Mouse (Mus musculus) ovary, adult 18-20 months (tissue): ENCODE data around the gene Zfp987.
"Not testable (repeated sequence)": the region's sequence is repeated elsewhere in the genome, so short reads cannot be mapped to it uniquely, and the experiment has no call there.

Experiments used
- DNase-seq: peaks from one replicate; pipeline ENCODE4 v3.0.0; 2022; ENCODE audit warnings: low spot score, mixed read lengths

Zfp987 gene

DNA sequence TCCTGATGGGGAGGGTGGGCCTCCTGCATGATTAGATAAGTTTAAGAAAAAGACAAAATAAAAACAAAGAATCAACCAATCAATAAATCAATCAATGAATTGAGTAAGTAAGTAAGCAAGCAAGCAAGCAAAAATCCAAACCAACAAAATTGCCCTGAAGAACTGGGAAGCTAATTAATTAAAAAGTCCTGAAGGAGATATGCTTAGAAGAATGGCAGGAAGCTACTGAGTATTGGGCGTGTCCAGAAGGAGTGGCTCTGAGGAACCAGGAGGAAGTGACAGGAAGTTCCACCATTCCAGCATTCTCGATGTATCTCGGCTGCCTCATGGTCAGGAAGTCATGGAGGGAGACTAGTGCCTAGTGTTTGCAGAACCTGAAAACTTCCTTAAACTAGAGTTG, at the start of gene Zfp987:
Gene Zfp987, plus strand, starts transcription at position 301 of the 400 bp plus-strand sequence.
- not testable (repeated sequence) for DNase-seq

DNA sequence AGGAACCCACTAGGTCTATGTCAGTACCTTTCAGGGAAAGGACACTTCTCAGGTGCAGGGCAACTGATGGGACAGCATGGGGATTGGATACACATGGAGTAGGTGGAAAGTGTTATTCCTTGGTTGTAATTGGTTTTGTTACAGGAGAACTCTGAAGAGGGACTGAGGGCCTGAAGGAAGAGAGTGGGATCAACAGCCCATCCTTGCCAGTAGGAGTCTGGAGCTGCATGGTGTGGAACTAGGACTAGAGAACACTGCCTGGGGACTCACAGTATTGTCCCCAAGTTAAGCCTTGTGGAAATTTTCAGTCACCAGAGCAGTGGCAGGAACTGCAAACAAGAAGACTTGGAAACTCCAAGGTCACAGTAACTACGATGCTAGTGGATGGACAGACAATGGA, 44.6 kb upstream of the Zfp987 start:
- DNase-seq, result not testable (repeated sequence)

DNA sequence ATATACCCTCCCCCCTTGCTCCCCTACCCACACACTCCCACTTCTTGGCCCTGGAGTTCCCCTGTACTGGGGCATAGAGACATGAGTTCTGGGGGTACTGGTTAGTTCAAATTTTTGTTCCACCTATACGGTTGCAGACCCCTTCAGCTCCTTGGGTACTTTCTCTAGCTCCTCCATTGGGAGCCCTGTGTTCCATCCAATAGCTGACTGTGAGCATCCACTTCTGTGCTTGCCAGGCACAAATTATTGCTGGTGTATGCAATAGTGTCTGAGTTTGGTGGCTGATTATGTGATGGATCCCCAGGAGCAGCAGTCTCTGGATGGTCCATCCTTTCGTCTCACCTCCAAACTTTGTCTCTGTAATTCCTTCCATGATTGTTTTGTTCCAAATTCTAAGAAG, 43.7 kb upstream of the Zfp987 start:
- not testable (repeated sequence) for DNase-seq

DNA sequence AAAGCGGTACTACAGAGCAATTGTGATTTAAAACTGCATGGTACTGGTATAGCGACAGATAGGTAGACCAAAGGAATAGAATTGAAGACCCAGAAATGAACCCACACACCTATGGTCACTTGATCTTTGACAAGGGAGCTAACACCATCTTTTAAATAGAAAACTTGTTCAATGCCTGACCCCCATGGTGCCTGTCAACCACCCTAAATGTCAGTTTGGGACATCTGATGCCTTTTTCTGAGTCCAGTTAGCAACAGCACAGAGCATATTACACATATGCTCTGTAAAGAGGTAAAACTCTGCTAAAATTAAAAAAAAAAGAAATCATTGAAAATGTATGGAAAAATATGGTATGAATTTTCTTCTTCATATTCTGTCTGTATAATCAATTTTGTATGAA, 41.8 kb upstream of the Zfp987 start:
- DNase-seq, result no peak

DNA sequence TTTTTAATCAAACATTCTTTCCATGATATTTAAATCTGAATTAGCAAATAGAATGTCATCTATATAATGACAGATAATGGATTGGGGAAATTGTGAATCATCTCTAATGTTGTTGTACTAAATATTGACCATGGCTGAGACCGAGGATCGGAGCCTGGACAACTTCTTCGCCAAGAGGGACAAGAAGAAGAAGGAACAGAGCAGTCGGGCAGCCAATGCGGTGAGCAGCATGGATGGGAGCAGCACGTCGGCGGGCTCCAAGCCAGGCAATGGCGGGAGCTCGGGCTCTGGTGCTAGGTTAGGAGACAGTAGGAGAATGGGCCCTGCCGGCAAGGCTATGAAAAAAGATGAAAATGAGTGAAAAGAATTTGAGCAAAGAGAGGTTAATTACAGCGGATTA, 38.5 kb upstream of the Zfp987 start:
- not testable (repeated sequence) for DNase-seq

DNA sequence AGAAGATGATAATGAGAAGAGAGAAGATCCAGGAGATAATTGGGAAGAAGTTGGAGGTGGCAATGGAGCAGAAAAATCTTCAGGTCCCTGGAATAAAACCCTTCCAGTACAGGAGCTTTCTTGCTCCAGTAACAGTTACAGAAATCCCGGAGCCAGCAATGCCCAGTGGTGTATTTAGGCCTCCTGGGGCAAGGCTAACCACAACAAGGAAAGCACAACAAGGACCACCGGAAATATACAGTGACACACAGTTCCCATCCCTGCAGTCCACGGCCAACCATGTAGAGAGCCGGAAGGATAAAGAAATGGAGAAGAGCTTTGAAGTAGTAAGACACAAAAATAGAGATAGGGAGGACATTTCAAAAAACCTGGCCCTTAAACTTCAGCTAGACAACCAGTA, 38.0 kb upstream of the Zfp987 start:
- DNase-seq, result not testable (repeated sequence)

DNA sequence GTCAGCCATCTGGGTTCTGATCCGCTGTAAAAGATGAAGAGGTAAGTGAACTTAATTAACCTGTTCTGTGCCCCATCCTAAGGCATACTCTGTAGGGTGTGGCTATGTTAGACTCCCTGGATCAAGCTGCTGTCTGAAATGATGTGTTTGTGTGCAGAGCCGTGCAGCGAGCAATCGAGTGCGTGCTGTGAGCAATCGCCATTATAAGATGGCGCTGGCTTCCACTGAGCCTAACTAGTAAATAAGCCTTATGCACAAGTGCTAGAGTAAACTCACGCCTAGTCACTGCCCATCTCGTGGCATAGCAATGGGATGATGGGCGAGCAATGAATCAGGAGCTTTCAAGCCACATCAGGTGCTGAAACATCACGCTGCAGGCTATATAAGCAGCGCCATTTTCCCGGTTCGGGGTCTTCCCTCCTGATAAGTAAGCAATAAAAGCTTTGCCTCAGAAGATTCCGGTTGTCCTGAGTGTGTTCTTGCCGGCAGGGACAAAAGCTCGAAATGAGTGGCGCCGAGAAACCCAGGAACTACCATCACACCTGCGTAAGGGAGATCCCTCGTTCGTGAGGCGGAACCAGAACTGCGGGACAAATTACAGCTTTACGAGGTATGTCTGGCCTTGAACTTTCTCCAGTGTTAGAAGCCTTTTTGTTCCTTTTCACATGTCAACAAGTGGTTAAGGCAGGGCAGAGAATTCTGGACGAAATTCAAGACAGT, 37.0 kb upstream of the Zfp987 start:
- DNase-seq, result not testable (repeated sequence)

DNA sequence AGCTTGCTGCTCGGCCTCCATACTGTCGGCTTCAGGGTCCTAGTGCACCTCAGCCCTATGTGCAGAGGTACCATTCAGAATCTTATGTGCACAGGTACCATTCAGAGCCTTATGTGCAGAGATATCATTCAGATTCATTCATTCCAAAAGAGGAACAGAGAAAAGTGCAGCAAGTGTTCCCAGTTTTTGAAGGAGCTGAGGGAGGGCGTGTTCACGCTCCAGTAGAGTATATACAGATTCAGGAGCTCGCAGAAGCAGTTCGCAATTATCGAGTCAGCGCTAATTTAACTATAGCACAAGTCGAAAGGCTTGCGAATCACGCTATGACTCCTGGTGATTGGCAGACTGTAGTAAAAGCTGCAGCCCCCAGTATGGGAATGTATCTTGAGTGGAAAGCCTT, 36.0 kb upstream of the Zfp987 start:
- not testable (repeated sequence) for DNase-seq

DNA sequence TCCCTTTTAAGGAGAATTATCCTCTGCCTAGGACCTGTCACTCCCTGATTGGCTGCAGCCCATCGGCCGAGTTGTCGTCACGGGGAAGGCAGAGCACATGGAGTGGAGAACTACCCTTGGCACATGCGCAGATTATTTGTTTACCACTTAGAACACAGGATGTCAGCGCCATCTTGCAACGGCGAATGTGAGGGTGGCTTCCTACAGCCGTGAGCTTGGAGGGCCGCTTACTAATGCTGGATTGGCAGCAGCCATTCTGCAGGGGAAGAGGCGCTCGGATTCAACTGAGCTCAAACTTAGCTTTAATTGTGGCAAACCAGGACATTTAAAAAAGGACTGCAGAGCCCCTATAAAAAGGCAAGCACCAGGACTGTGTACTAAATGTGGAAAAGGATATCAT, 35.1 kb upstream of the Zfp987 start:
- DNase-seq, result not testable (repeated sequence)

DNA sequence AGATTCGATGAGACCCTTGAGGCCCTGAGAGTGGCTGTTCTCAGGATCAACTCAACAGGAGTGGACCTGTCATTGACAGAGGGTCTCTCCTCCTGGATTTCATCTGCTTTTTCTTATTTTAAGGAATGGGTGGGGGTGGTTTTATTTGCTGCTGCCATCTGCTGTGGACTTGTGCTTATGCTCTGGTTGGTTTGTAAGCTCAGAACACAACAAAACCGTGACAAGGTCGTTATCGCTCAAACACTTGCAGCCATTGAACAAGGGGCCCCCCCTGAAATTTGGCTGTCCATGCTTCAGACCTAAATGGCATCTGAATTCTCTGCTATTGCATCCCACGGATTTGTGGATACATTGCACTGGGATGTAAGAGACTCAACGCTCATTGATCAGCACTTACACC, 34.1 kb upstream of the Zfp987 start:
- not testable (repeated sequence) for DNase-seq

DNA sequence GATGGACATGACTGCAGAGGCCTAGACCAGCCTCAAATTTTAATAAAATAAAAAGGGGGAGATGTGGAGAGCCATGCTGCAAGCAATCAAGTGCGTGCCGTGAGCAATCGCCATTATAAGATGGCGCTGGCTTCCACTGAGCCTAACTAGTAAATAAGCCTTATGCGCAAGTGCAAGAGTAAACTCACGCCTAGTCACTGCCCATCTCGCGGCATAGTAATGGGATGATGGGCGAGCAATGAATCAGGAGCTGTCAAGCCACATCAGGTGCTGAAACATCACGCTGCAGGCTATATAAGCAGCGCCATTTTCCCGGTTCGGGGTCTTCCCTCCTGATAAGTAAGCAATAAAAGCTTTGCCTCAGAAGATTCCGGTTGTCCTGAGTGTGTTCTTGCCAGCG, 33.5 kb upstream of the Zfp987 start:
- not testable (repeated sequence) for DNase-seq

DNA sequence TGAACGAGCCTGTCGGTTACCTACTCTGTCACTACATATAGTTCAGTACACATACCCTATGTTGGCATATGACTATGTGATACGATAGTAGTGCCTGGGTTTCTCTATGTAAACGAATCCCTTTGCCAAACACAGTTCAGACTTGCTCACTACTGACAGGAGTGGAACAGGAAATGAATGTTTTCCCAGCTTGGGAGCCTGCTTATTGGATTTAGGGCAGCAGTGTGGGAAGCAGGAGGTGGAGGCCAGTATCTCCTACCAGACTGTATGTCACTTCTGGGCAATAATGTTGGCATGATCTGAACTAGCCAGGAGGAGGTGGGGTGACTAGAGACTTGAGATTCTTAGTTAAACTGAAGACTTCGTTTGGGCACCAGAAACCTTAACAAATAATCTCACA, 32.3 kb upstream of the Zfp987 start:
- not testable (repeated sequence) for DNase-seq

DNA sequence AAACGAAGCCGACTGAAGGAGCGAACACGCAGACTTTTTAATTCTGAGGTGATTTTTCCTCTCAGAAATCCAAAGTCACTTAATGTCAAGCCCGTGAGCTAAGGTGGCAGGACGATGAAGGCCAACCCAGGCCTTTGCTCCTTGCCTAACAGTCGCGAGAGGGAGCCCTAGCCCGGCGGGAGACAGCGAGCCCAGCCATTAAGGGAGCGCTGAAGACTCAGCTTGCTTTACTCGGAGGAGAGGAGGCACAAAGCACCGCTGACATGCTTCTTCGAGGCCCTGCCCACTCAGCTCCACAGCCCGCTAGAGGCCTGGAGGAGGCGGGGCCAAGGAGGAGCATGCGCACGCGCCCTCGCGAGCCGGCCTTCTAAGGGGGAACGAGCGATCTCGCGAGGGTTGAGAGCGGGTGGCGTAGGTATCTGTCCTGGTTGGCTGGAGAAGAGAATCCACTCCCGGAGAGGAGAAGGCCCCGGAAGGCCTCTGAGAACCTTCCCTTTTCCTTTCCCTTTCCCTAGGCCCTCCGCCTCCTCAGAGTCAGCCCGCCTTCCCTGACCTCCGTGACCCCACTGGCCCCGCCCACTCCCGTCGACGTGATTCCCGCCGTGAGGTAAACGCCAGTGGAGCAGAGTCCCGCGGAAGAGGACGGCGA, 30.0 kb upstream of the Zfp987 start:
- not testable (repeated sequence) for DNase-seq

DNA sequence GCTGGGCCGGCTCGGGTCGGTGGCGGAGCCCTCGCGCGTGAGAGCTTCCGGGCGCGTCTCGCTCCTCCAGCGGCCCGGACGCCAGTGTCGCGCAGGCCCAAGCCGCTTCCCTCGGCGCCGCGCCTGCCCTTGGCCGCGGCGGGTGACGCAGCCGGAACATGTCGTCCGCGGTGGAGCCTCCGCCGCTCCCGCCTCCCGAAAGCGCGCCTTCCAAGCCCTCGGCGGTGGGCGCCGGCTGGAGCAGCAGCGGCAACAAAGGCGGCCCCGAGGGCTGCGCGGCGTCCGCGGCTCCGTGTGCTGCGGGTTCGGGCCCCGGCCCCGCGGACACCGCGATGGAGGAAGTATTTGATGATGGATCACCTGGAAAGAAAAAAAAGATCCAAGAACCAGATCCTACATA, 29.5 kb upstream of the Zfp987 start:
- not testable (repeated sequence) for DNase-seq

DNA sequence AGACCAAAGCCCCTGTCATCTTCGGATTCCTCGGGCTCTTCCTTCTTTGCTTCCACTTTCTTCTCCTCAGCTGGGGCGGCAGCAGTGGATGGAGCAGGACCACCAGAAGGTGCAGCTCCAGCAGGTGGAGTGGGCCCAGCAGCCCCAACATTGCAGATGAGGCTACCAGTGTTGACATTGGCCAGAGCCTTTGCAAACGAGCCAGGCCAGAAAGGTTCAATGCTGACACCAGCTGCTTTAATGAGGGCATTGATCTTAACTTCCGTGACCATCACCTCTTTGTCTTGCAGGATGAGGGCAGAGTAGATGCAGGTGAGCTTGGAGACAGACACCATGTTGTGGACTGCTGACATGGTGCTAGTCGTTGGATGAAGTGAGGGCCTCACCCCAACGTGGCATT, 23.8 kb upstream of the Zfp987 start:
- DNase-seq, result not testable (repeated sequence)

DNA sequence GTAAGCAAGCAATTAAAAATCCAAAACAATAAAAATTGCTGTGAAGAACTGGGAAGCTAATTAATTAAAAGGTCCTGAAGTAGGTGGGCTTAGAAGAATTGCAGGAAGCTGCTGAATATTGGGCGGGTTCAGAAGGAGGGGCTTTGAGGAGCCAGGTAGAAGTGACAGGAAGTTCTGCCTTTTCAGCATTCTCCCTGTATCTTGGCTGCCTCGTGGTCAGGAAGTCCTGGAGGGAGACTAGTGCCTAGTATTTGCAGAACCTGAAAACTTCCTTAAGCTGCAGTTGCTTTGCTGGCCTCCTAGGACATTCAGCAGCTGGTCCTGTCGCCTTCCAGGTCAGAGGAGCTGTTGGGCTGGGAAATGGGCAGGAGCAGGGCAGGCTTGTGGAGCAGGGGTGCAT, 4.3 kb downstream of the Zfp987 start:
- DNase-seq, result not testable (repeated sequence)

DNA sequence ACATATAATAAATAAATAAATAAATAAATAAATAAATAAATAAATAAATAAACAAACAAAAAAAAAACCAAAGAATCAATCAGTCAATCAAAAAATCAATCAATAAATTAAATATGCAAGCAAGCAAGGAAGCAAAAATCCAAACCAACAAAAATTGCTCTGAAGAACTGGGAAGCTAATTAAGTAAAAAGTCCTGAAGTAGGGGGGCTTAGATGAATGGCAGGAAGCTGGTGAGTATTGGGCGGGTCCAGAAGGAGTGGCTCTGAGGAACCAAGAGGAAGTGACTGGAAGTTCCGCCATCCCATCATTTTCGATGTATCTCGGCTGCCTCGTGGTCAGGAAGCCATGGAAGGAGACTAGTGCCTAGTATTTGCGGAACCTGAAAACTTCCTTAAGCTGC, 59.4 kb downstream of the Zfp987 start, which contains the start of gene Zfp600:
Gene Zfp600, plus strand, starts transcription at position 301 of the 400 bp plus-strand sequence.
- DNase-seq, result not testable (repeated sequence)

DNA sequence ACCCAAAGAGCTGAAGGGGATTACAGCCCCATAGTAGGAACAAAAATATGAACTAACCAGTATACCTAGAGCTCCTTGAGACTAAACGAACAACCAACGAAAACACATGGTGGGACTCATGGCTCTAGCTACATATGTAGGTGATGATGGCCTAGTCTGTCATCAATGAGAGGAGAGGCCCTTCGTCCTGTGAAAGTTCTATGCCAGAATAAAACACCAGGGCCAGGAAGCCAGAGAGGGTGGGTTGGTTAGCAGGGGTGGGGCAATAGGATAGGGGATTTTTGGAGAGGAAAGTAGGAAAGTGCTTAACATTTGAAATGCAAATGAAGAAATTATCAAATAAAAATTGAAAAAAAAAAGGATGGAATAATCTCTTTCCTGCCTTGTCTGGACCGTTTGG, 65.8 kb downstream of the Zfp987 start:
- not testable (repeated sequence) for DNase-seq

DNA sequence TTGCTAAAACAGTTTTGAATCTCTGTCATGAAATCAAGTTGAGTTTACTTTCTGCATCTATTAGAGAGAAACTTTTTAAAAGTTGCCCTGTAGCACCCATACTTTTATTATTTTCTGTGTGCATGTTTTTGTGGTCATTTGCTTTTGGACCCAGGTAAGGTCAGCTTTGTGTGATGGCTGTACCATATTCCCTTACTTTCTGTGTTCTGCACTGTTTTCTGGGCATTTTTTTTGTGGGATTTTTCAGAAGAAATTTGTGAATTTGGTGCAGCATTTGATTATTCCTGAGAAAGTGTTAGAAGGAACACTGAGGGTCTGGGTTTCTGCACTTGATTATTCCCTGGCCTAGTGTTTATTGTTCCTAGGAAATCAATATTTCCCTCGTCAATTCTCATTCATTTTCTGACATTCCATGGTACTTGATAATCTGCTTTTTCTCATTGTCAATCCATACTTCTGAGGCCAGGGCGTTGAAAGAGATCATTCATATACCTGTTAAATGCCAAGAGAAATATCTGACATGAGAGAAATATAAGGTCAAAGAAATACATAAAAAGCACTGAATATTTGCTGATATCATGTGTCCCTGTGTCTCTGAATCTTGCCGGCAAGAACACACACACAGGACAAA, 70.2 kb downstream of the Zfp987 start:
- DNase-seq, result not testable (repeated sequence)

DNA sequence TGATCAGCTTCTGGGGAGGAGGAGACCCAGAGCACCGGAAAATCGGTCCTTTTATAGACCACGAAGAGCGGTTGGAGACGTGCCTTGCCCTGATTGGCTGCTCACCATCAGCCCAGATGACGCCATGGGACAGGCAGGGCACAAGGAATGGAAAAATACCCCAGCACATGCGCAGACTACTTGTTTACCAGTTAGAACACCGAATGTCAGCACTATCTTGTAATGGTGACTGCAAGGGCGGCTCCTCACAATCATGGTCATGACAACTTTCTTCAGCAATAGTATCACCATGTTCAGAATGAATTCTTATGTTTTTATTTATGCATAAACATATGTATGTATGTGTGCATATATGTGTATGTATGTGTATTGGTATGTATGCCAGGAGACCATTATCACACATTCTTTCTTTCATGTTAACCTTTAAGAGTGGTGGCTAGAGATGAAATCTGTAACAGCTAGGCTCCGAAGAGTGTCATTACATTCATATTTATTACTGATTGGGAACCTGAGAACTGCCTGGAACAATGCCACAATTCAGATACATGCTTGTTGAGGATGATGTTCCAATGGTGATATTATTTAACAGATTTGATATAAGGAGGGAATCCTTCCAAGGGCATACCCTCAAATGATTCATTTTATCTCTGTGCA, 70.9 kb downstream of the Zfp987 start:
- DNase-seq, result not testable (repeated sequence)

DNA sequence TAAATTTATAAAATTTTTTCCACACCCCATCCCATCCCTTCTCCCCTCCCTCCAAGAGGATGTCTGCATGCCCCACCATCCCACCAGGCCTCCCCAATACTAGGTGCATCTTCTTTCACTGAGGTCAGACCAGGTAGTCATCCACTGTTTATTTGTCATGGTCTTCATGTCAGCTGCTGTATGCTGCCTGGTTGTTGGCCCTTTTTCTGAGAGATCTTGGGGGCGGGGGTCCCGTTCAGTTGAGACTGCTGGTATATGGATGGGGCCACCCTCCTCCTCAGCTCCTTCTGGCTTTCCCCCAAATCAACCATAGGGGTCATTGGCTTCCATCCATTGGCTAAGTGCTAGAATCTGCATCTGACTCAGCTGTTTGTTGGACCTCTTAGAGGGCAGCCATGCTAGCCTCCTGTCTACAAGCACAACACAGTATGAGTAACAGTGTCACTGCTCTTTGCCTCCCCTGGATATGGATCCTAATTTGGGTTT, 71.7 kb downstream of the Zfp987 start:
- not testable (repeated sequence) for DNase-seq
